Mouse (Mus musculus): ENCODE results near the gene Zfp697. TPM values are rescaled to one million over a fixed set of nuclear protein-coding genes. Genes with fewer than 3 reads are reported as not detected.
A peak's percentile ranks its signal among the peaks of the same experiment; 100 is the strongest.

Zfp697 gene
- polyA plus RNA-seq, 1 experiment from 2014 or later = 8.8 TPM

- DNase-seq (ENCODE audit: low spot score) = peak; percentile 37
- H3K36me3 ChIP-seq (replicated peaks) = no peaks in the 10 kb centered on the region
- H3K9me3 ChIP-seq = no peaks in the 10 kb centered on the region
- H3K27ac ChIP-seq (replicated peaks) = no peak overlapping the region
- 0 out of 2 replicates have a peak, but pooled peaks cover 3% of the 10 kb centered on the region for H3K27me3 ChIP-seq (replicated peaks; ENCODE audit: low read depth, poor library complexity, severe bottlenecking)
- 25% methylated on average over 8 of the region's 8 CpGs for WGBS
- H3K4me3 ChIP-seq = no peak overlapping the region
- peaks cover 5% of the 10 kb centered on the region; the same call in 1 of the 2 replicates for H3K4me1 ChIP-seq
Observed at GRCm38 (mm10) chr3:98348705-98349104, 33.6 kb upstream of the Zfp697 start.

GRCm38 (mm10) chr3:98353892-98354291 lies 28.4 kb upstream of the Zfp697 start:
- WGBS = 30% methylated on average over 7 of the region's 7 CpGs
- no peak overlapping the region for H3K4me3 ChIP-seq
- no peaks in the 10 kb centered on the region for H3K9me3 ChIP-seq
- no peak overlapping the region for H3K27ac ChIP-seq (replicated peaks)
- H3K4me1 ChIP-seq = peaks cover 10% of the 10 kb centered on the region
- DNase-seq (ENCODE audit: low spot score) = peak; percentile 65
- no peaks in the 10 kb centered on the region for H3K27me3 ChIP-seq (replicated peaks; ENCODE audit: low read depth, poor library complexity, severe bottlenecking)
- no peaks in the 10 kb centered on the region for H3K36me3 ChIP-seq (replicated peaks)

- Histone ChIP-seq H3K4me3 (no peak overlapping the region), H3K27ac (replicated peaks) (0 out of 2 replicates have a peak overlapping the region, but pooled peaks have one; percentile 27), H3K9me3 (no peaks in the 10 kb centered on the region), H3K36me3 (replicated peaks) (no peaks in the 10 kb centered on the region), H3K27me3 (replicated peaks; ENCODE audit: low read depth, poor library complexity, severe bottlenecking) (no peaks in the 10 kb centered on the region), H3K4me1 (peaks cover 9% of the 10 kb centered on the region)
- 53% methylated on average over 10 of the region's 10 CpGs for WGBS
- peak; percentile 50 for DNase-seq (ENCODE audit: low spot score)
Observed at GRCm38 (mm10) chr3:98355344-98356025, 26.8 kb upstream of the Zfp697 start.

GRCm38 (mm10) chr3:98356026-98356365 lies 26.3 kb upstream of the Zfp697 start:
- no peaks in the 10 kb centered on the region for H3K9me3 ChIP-seq
- peaks cover 9% of the 10 kb centered on the region for H3K4me1 ChIP-seq
- no peak for DNase-seq (ENCODE audit: low spot score)
- no peaks in the 10 kb centered on the region for H3K36me3 ChIP-seq (replicated peaks)
- 45% methylated on average over 6 of the region's 6 CpGs for WGBS
- H3K27ac ChIP-seq (replicated peaks) = no peak overlapping the region
- H3K4me3 ChIP-seq = no peak overlapping the region
- H3K27me3 ChIP-seq (replicated peaks; ENCODE audit: low read depth, poor library complexity, severe bottlenecking) = no peaks in the 10 kb centered on the region

GRCm38 (mm10) chr3:98356632-98357370 lies 25.5 kb upstream of the Zfp697 start:
- Histone ChIP-seq H3K9me3 (no peaks in the 10 kb centered on the region), H3K4me1 (peaks cover 9% of the 10 kb centered on the region), H3K36me3 (replicated peaks) (no peaks in the 10 kb centered on the region), H3K4me3 (no peak overlapping the region), H3K27me3 (replicated peaks; ENCODE audit: low read depth, poor library complexity, severe bottlenecking) (no peaks in the 10 kb centered on the region), H3K27ac (replicated peaks) (no peak overlapping the region)
- 70% methylated on average over 3 of the region's 3 CpGs for WGBS
- no peak for DNase-seq (ENCODE audit: low spot score)

GRCm38 (mm10) chr3:98362753-98363152 lies 19.5 kb upstream of the Zfp697 start:
- 30% methylated on average over 2 of the region's 2 CpGs for WGBS
- Histone ChIP-seq H3K4me3 (no peak overlapping the region), H3K9me3 (no peaks in the 10 kb centered on the region), H3K36me3 (replicated peaks) (no peaks in the 10 kb centered on the region), H3K27me3 (replicated peaks; ENCODE audit: low read depth, poor library complexity, severe bottlenecking) (no peaks in the 10 kb centered on the region), H3K27ac (replicated peaks) (no peak overlapping the region), H3K4me1 (no peaks in the 10 kb centered on the region)
- DNase-seq (ENCODE audit: low spot score) = peak; percentile 25

GRCm38 (mm10) chr3:98366086-98366485 lies 16.2 kb upstream of the Zfp697 start:
- no peak for DNase-seq (ENCODE audit: low spot score)
- no peaks in the 10 kb centered on the region for H3K9me3 ChIP-seq
- 86% methylated on average over 3 of the region's 3 CpGs for WGBS
- H3K4me1 ChIP-seq = no peaks in the 10 kb centered on the region
- H3K27me3 ChIP-seq (replicated peaks; ENCODE audit: low read depth, poor library complexity, severe bottlenecking) = no peaks in the 10 kb centered on the region
- no peaks in the 10 kb centered on the region for H3K36me3 ChIP-seq (replicated peaks)
- H3K4me3 ChIP-seq = no peak overlapping the region
- H3K27ac ChIP-seq (replicated peaks) = no peak overlapping the region

GRCm38 (mm10) chr3:98366823-98367222 lies 15.4 kb upstream of the Zfp697 start:
- WGBS = 87% methylated on average over 4 of the region's 4 CpGs
- peaks cover 7% of the 10 kb centered on the region; the same call in 1 of the 2 replicates for H3K9me3 ChIP-seq
- H3K4me3 ChIP-seq = no peak overlapping the region
- no peaks in the 10 kb centered on the region for H3K36me3 ChIP-seq (replicated peaks)
- no peak overlapping the region for H3K27ac ChIP-seq (replicated peaks)
- H3K4me1 ChIP-seq = no peaks in the 10 kb centered on the region
- H3K27me3 ChIP-seq (replicated peaks; ENCODE audit: low read depth, poor library complexity, severe bottlenecking) = no peaks in the 10 kb centered on the region
- no peak for DNase-seq (ENCODE audit: low spot score)

- no peak overlapping the region for H3K4me3 ChIP-seq
- H3K27me3 ChIP-seq (replicated peaks; ENCODE audit: low read depth, poor library complexity, severe bottlenecking) = no peaks in the 10 kb centered on the region
- no peaks in the 10 kb centered on the region for H3K4me1 ChIP-seq
- 73% methylated on average over 4 of the region's 4 CpGs for WGBS
- no peak for DNase-seq (ENCODE audit: low spot score)
- no peaks in the 10 kb centered on the region for H3K36me3 ChIP-seq (replicated peaks)
- H3K9me3 ChIP-seq = peaks cover 9% of the 10 kb centered on the region; the same call in 1 of the 2 replicates
- no peak overlapping the region for H3K27ac ChIP-seq (replicated peaks)
Observed at GRCm38 (mm10) chr3:98368283-98368682, 14.0 kb upstream of the Zfp697 start.

GRCm38 (mm10) chr3:98368776-98369175 lies 13.5 kb upstream of the Zfp697 start:
- Histone ChIP-seq H3K4me3 (no peak overlapping the region), H3K9me3 (peaks cover 9% of the 10 kb centered on the region; the same call in 1 of the 2 replicates), H3K27me3 (replicated peaks; ENCODE audit: low read depth, poor library complexity, severe bottlenecking) (no peaks in the 10 kb centered on the region), H3K4me1 (no peaks in the 10 kb centered on the region), H3K27ac (replicated peaks) (no peak overlapping the region), H3K36me3 (replicated peaks) (no peaks in the 10 kb centered on the region)
- WGBS = 94% methylated on average over 2 of the region's 2 CpGs
- DNase-seq (ENCODE audit: low spot score) = no peak

- no peak for DNase-seq (ENCODE audit: low spot score)
- 82% methylated on average over 3 of the region's 3 CpGs for WGBS
- H3K4me3 ChIP-seq = no peak overlapping the region
- H3K27ac ChIP-seq (replicated peaks) = no peak overlapping the region
- H3K4me1 ChIP-seq = 0 out of 2 replicates have a peak, but pooled peaks cover under 1% of the 10 kb centered on the region
- peaks cover 9% of the 10 kb centered on the region; the same call in 1 of the 2 replicates for H3K9me3 ChIP-seq
- H3K36me3 ChIP-seq (replicated peaks) = no peaks in the 10 kb centered on the region
- H3K27me3 ChIP-seq (replicated peaks; ENCODE audit: low read depth, poor library complexity, severe bottlenecking) = no peaks in the 10 kb centered on the region
Observed at GRCm38 (mm10) chr3:98374062-98374719, 8.1 kb upstream of the Zfp697 start.

- no peaks in the 10 kb centered on the region for H3K36me3 ChIP-seq (replicated peaks)
- H3K9me3 ChIP-seq = peaks cover 9% of the 10 kb centered on the region; the same call in 1 of the 2 replicates
- 0 out of 2 replicates have a peak, but pooled peaks cover 3% of the 10 kb centered on the region for H3K4me1 ChIP-seq
- H3K27ac ChIP-seq (replicated peaks) = no peak overlapping the region
- DNase-seq (ENCODE audit: low spot score) = no peak
- H3K4me3 ChIP-seq = no peak overlapping the region
- no peaks in the 10 kb centered on the region for H3K27me3 ChIP-seq (replicated peaks; ENCODE audit: low read depth, poor library complexity, severe bottlenecking)
- 79% methylated on average over 5 of the region's 5 CpGs for WGBS
Observed at GRCm38 (mm10) chr3:98374980-98375379, 7.3 kb upstream of the Zfp697 start.

All from embryonic facial prominence, embryonic 10.5 days (tissue).